Mouse (Mus musculus): ENCODE data around the gene Stx6.

The Stx6 gene

GRCm38 (mm10) chr1:155158141-155158969 is at the start of gene Stx6:
Gene Stx6, plus strand, starts transcription at chr1:155158715.
- peak; percentile 99 for DNase-seq

GRCm38 (mm10) chr1:155109387-155110350 is 48.8 kb upstream of the Stx6 start:
- DNase-seq = no peak

GRCm38 (mm10) chr1:155111491-155111890 is 47.0 kb upstream of the Stx6 start:
- DNase-seq = no peak

- DNase-seq = no peak
These were observed 46.4 kb upstream of the Stx6 start for GRCm38 (mm10) chr1:155112118-155112517.

DNA sequence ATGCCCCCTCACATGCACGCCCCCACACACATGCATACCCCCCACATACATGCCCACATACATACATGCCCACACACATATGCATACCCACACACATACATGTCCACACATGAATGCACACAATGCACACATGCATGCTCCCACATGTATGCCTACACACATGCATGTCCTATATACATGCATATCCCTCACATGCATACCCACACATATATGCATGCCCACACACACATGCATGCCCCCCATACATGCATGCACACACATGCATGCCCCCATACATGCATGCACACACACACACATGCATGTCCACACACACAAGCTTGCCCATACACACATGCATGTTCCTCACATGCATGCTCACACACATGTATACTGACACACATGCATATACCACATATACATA is 45.6 kb upstream of the Stx6 start:
- no peak for DNase-seq

DNA sequence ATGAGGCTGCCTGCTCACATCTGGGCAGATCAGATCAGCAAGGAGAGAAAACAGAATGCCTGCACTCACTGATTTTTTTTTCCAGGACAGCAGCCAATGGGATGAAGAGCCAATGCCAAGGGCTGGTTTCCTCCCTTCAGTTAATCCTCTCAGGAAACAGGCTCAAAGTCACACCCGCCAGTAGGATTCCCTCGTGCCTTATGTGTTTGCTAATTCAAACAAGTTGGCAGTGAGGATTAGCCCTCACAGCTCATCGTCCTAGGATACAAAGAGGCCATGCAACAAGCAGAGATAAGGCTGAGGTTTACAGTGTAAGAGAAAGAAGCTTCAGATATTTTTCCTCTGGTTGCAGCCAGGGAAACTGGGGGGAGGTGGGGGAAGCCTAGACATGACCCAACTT is 44.6 kb upstream of the Stx6 start:
- no peak for DNase-seq

GRCm38 (mm10) chr1:155119719-155120118 is 38.8 kb upstream of the Stx6 start:
- no peak for DNase-seq

GRCm38 (mm10) chr1:155121977-155122939 is 36.3 kb upstream of the Stx6 start:
- DNase-seq = no peak

DNA sequence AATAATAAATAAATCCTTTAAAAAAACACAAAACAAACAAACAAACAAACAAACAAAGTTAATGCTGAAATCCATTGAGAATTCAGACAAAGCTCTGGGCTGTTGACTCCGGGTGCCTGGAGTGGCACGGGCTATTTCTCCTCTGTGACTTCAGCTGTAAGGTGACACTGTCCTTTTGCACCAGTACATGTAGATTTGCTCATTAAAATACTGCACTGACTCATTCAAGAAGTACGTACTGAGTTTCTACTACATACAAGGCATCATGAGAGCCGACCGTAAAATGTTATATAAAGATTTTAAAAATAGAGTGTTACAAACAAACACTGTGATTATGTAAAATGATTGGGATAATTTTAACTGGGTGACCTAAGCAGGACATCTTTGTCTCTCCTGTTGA is 34.1 kb upstream of the Stx6 start:
- DNase-seq = no peak

- DNase-seq = no peak
These were observed 31.8 kb upstream of the Stx6 start for GRCm38 (mm10) chr1:155126716-155127115.

DNA sequence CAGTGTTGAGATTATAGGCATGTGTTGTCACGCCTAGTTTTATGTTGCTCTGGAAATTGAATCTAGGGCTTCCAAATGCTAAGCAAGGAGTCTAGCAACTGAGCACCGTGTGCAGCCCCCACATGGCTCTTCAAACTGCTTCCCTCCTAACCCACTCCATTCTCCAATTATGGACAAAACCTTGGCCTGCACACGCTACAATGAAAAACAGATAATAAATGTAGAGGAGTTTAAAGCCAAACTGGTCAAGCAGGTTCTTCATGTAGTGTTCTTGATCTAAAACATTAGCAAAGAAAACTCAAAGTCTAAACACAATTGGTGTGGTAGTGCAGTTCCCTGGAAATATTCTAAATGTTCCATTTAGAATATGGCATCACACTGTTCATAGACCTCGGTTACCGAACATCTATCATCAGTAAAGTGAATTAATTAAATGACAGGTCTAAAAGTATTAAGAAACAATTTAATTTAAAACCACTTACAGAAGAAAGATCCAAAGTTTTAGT is 31.0 kb upstream of the Stx6 start:
- DNase-seq = no peak

- no peak for DNase-seq
These were observed 23.6 kb upstream of the Stx6 start for GRCm38 (mm10) chr1:155134866-155135265.

GRCm38 (mm10) chr1:155138795-155139194 is 19.7 kb upstream of the Stx6 start:
- DNase-seq = no peak

DNA sequence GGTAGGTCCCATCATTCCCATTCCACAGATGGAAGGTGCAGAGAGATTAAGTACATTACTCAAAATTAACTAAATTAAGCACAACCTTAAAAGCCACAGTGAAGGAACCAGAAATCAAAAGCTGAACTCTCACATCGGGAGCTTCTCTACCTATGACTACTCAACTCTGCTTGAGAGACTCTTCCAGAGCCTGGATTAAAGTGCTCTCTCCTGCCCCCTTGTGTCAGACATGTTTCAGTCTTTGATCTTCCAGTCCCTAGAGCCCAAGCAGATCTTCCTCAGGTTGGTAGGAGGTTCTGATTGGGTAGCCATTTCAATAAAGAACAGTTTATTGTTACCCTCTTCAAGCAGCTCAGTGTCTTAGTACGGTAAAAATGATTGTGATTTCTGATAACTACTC is 18.4 kb upstream of the Stx6 start:
- peak; percentile 75 for DNase-seq

GRCm38 (mm10) chr1:155145620-155146019 is 12.9 kb upstream of the Stx6 start:
- peak; percentile 25 for DNase-seq

DNA sequence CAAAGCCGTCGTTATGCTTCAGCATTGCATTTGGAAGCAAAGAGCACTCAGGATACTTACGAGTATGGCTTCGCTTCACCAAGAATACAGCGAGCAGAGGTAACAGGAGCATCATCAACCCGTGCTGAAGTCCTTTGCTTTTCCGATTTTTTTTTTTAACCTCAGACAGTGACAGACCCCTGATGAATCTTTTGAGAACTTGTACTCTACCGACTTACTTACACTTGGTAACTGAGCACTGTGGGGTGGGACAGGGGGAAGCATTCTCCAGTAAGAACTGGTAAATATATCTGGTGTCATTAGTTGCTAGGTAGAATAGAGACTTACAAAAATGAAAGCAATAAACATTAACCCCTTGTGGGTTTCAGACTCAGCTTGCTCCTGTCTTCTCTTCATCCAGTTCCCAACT is 11.9 kb upstream of the Stx6 start, which contains the start of gene Mr1:
Mr1 (minus strand) TSS at position 243 of the 409 bp plus-strand sequence.
- DNase-seq = peak; percentile 63

GRCm38 (mm10) chr1:155147228-155147627 is 11.3 kb upstream of the Stx6 start:
- no peak for DNase-seq

DNA sequence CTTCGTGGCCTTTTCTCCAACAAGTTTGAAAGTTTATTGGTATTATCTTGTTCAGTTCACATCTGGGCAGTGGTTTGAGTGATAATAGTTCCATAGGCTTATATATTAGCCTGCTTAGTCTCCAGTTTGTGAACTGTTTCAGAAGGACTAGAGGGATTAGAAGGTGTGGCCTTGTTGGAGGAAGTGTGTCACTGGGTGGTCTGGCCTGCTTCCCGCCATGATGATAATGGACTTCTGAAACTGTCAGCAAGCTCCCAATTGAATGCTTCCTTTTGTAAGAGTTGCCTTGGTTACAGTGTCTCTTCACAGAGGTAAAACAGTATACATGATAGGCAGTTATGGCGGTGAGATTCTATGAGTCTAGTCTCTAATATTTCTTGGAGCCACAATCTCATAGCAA is 9.1 kb upstream of the Stx6 start:
- DNase-seq = no peak

- peak; percentile 17 for DNase-seq
These were observed 7.7 kb upstream of the Stx6 start for GRCm38 (mm10) chr1:155150821-155151220.

- no peak for DNase-seq
These were observed 4.6 kb upstream of the Stx6 start for GRCm38 (mm10) chr1:155153906-155154305.

GRCm38 (mm10) chr1:155158970-155159484 is 512 bp downstream of the Stx6 start:
- peak; percentile 75 for DNase-seq

DNA sequence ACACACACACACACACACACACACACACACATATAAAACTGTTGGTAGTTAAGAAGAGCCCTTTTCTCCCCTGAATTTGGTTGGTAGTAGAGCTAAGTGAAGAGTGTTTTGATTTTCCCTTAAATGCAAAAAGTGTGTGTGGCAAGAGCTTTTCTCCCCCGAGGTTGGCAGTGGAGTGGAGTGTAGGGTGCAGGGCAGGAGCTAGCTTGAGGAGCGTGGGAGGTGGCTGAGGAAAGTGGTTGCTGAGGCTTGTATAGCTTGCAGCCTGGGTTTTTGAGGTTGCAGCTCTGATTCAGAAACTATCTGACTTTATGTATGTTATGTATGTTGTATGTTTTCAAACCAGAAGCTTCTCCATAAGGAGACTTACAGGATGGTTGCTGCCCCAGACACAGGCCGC is 8.9 kb downstream of the Stx6 start:
- DNase-seq = no peak
